Mouse (Mus musculus): Measurements from ENCODE around the gene Alox5ap.

The Alox5ap gene

DNA sequence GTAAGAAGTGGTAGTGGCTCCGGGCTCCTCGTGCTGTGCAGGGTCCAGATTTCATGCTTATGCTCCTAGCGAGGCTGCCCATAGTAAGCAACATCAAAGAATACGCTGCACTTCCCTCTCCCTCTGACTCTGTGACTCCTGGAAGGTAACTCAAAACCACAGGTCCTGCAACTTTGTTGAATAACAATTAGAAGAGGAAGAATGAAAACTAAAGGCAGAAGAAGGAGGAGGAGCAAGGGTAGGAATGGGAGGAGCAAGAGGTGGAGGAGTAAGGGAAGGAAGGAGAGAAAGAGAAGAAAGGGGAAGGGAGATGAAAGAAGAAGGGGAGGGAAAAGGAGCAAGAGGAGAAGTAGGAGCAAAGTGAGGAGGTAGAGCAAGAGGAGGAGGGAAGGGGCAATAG is at the start of gene Alox5ap:
Alox5ap (plus strand) TSS at position 363 of the 400 bp plus-strand sequence.
- no peak for DNase-seq (ENCODE audit: low read depth, low spot score)

DNA sequence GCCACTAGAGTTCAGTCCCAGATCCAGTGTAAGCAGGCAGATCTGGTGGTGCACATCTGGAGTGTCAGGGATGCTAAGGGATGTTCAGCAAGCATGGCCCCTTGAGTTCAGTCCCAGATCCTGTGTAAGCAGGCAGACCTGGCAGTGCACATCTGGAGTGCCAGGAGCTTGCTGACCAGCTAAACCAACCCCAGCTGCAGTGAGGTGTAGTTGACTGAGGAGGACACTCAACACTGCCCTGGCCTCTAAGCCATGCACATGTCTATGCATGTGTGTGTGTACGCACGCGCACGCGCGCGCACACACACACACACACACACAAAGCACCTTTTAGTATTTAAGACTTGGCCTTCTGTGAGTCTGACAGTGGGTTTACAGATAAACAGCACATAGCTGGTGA is 49.0 kb upstream of the Alox5ap start:
- DNase-seq (ENCODE audit: low read depth, low spot score) = no peak

- DNase-seq (ENCODE audit: low read depth, low spot score) = peak; percentile 28
Measured at GRCm38 (mm10) chr5:149217524-149218357, 46.8 kb upstream of the Alox5ap start.

GRCm38 (mm10) chr5:149219493-149219892 is 45.1 kb upstream of the Alox5ap start:
- no peak for DNase-seq (ENCODE audit: low read depth, low spot score)

DNA sequence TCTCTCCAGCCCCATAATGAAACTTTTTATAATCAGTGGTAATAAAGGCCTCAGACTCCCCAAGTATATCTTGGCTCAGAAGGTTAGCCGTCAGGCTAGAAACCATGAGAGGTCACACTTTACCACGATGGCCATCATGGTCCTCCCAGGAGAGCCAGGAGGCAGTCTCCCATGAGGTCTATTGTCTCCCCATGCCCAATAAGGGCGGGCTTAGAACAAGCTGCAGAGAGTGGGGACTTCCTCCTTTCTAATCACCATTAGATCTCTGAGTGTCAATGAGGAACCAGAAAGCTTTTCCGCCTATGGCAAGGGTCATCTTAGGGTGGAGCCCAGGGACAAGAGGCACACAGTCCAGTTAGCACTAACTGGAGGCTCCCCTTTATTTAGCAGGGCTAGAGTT is 43.2 kb upstream of the Alox5ap start:
- DNase-seq (ENCODE audit: low read depth, low spot score) = no peak

DNA sequence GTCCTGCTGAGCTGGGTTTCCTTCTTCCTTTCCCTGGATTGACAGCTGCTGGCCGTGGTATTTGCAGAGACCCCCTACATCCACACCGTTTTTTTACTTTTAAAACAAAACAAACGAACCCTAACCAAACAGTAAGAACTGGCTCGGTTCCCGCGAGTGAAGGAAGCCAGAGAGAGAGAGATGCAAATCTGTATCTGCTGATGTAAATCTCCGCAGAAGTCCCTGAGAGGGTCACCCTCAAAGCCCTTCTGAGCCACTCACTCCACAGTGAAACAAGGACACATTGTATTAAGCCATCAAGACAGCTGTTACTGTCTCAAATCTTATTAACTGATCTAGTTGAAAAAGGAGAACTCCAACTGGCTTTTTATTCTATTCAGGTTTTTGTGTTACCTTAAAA is 39.9 kb upstream of the Alox5ap start:
- DNase-seq (ENCODE audit: low read depth, low spot score) = no peak

DNA sequence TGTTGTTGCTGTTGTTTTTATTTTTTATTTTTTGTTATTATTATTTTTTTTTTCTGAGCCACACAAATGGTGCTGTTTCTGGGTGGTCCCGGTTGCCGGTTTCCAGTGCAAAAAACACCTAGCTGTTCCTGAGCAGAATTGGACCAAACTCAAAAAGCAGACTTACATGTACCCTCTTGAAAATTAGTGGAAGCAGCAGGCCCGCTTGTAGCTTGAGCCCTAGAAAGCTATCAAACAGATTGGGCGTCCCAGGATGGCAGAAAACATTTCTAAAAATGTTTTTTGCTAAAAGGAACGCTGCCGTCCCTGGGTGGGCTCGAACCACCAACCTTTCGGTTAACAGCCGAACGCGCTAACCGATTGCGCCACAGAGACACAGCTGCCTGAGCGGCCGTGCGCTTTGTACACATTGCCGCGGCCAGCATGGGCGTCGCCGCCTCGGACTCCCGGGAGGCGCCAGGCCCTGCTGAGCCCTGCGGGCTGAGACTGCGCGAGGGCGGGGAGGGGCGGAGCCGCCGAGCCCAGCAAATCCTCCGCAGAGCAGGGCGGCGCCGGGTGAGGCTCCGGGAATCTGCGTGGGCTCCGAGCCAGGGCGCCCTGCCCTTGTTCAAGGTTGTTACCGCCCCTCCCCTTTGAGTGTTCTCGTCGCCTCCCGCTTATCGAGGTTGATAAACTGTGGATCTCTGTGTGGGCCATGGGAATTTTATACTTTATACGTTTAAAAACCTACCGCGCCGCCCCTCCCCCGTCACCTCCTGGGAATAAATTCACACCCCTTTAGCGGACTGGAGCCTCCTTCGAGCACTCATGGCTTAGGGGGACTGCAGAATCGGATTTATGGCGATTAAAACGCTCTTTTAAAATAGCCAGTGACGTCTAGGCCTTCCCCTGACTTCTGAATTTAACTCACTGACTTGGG is 35.6 kb upstream of the Alox5ap start:
- DNase-seq (ENCODE audit: low read depth, low spot score) = peak; percentile 97

DNA sequence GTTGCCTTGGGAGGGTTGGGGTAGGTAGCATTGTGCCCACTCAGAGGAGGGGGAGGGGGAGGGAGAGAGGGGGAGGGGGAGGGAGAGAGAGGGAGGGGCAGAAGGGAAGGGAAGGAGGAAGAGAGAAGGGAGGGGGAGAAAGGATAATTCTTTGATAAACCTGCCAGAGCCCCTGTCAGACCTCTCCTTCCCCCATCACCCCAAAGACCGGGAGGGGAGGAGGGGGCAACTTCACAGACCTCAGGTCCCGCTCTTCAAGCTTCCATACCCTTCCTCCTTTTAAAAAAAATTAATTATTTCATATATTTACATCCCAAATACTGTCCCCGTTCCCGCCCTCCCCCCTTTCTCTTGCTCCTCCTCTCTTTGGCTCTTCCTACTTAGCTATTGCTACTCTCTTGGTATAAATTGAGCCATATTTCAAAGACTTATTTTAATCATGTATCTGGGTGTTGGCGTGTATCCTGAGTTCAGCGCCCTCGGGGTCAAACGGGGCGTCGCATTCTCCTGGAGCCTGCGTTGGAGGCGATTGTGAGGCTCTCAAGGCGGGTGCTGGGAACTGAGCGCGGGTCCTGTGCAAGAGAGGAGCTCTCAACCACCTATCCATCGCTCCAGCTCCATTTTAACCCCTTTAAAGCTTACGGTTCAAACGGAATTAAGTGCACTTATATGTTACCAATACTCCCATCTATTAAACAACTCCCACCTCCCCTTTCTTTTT is 34.8 kb upstream of the Alox5ap start:
- peak; percentile 55 for DNase-seq (ENCODE audit: low read depth, low spot score)

DNA sequence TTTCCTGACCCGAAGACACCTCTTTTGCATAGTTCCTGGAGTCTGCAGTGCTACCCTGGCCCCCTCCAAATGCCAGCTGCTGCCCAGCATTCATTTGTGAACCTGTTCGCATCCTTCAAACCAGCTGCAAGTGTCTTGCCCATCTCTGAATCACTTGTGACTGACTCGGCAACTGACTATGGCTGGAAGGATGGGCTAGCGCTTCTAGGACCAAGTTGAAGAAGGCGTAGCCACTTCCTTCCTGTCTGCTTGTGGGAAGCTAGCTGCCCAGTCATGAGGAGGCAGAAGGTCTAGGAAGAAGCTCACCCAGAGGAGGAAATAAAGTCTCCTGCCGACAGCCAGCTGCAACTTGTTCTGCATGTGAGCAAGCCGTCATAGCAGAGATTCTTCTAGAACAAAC is 29.6 kb upstream of the Alox5ap start:
- no peak for DNase-seq (ENCODE audit: low read depth, low spot score)

GRCm38 (mm10) chr5:149237221-149237950 is 27.2 kb upstream of the Alox5ap start:
- no peak for DNase-seq (ENCODE audit: low read depth, low spot score)

DNA sequence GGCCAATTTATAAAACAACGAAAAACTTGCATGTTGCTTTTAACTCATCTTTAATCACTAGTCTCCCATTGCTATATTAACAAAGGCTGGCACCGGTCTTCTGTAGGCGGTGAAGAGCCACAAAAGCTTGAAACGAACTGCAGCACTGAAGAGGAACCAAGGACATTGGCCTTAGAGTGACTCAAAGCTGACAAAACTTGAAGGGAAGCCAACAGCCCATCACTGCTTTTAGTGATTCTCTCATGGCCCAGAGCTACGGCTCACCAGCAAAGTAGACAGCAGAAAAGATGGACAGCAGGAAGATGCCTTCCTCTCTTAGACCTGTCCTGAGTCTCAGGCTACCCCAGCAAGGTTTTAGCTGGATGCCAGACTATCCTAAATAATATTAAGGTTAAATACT is 22.1 kb upstream of the Alox5ap start:
- no peak for DNase-seq (ENCODE audit: low read depth, low spot score)

- no peak for DNase-seq (ENCODE audit: low read depth, low spot score)
Measured at GRCm38 (mm10) chr5:149243053-149243452, 21.5 kb upstream of the Alox5ap start.

DNA sequence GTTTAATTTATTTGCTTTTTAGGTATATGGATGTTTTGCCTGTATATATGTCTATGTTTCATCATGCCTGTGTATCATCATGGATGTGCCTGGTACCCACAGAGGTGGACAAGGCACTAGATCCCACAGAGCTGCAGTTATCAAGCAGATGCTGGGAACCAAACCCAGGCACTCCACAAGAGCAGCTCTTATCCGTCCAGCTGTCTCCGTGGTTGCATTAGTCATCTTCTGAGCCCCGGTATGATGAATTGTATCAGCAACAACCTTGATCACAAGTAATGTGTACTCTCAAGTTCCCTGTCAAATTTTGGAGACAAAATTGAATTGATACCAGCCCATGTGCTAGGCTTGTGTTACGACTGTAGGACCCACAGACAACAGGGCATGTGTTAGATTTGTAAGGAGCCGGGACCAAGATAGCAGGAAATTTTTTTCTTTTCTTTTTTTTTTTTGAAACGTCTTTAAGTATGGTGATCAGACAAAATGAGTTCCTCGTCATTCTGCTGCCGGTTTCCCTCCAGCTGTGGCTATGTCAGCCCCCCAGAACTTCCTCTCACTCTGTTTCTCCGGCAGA is 19.1 kb upstream of the Alox5ap start:
- no peak for DNase-seq (ENCODE audit: low read depth, low spot score)

- no peak for DNase-seq (ENCODE audit: low read depth, low spot score)
Measured at GRCm38 (mm10) chr5:149245965-149246470, 18.5 kb upstream of the Alox5ap start.

- no peak for DNase-seq (ENCODE audit: low read depth, low spot score)
Measured at GRCm38 (mm10) chr5:149247047-149247904, 17.3 kb upstream of the Alox5ap start.

DNA sequence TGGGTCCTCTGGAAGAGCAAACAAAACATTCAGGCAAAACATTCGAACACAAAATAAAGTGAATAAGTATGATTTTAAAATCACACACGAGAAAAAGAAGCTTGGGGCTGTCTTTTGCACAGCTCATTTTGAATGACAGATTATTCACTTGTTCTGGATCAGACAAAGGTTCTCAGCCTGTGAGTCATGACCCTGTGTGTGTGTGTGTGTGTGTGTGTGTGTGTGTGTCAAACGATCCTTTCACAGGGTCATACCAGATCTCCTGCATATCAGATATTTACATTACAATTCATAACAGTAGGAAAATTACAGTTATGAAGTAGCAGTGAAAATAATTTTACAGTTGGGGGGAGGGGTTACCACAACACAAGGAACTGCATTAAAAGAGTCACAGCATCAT is 12.3 kb upstream of the Alox5ap start:
- DNase-seq (ENCODE audit: low read depth, low spot score) = no peak

DNA sequence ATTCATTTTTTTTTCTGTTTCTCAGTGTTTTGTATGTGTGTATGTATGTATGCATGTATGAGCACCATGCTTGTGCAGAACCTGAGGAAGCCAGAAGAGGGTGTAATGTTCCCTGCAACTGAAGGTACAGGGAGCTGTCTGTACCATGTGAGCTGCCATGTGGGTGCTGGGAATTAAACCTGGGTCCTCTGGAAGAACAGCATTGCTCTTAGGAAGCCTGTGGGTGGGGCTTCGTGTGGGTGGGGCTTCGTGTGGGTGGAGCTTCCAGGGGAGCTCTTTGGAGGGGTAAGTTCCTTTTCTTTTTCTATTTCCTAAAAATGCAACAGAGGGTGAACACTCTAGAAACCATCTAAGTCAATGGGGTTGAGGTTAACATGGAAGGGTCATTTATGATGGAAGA is 11.1 kb upstream of the Alox5ap start:
- DNase-seq (ENCODE audit: low read depth, low spot score) = peak; percentile 48

- DNase-seq (ENCODE audit: low read depth, low spot score) = no peak
Measured at GRCm38 (mm10) chr5:149255522-149255921, 9.0 kb upstream of the Alox5ap start.

- DNase-seq (ENCODE audit: low read depth, low spot score) = no peak
Measured at GRCm38 (mm10) chr5:149257518-149258281, 6.9 kb upstream of the Alox5ap start.
